Mouse (Mus musculus) urinary bladder, postnatal 14 days (tissue): ENCODE data around the gene Tnfrsf1b.

Source experiments
- DNase-seq: peaks from one replicate; pipeline ENCODE4 v3.0.0; 2021; ENCODE audit warnings: low spot score

Tnfrsf1b gene

GRCm38 (mm10) chr4:145256144-145256543, 9.5 kb upstream of the Tnfrsf1b start:
- DNase-seq: no peak

GRCm38 (mm10) chr4:145254418-145254817, 7.7 kb upstream of the Tnfrsf1b start:
- peak; percentile 49 for DNase-seq

- DNase-seq: no peak
These were observed 5.9 kb upstream of the Tnfrsf1b start for GRCm38 (mm10) chr4:145252611-145253010.

- no peak for DNase-seq
These were observed 4.9 kb upstream of the Tnfrsf1b start for GRCm38 (mm10) chr4:145251546-145251945.

- DNase-seq: no peak
These were observed 3.3 kb upstream of the Tnfrsf1b start for GRCm38 (mm10) chr4:145250002-145250401.

- no peak for DNase-seq
These were observed 886 bp upstream of the Tnfrsf1b start for GRCm38 (mm10) chr4:145247556-145247955.

GRCm38 (mm10) chr4:145245581-145245980, 1.1 kb downstream of the Tnfrsf1b start:
- no peak for DNase-seq

- no peak for DNase-seq
These were observed 2.0 kb downstream of the Tnfrsf1b start for GRCm38 (mm10) chr4:145244676-145245075.

- no peak for DNase-seq
These were observed 3.8 kb downstream of the Tnfrsf1b start for GRCm38 (mm10) chr4:145242719-145243350.

- no peak for DNase-seq
These were observed 5.9 kb downstream of the Tnfrsf1b start for GRCm38 (mm10) chr4:145240723-145241231.

- DNase-seq: peak; percentile 69
These were observed 7.4 kb downstream of the Tnfrsf1b start for GRCm38 (mm10) chr4:145239049-145239830.

- no peak for DNase-seq
These were observed 10.6 kb downstream of the Tnfrsf1b start for GRCm38 (mm10) chr4:145236027-145236426.

GRCm38 (mm10) chr4:145233487-145234228, 13.0 kb downstream of the Tnfrsf1b start:
- DNase-seq: peak; percentile 27

GRCm38 (mm10) chr4:145231732-145232131, 14.9 kb downstream of the Tnfrsf1b start:
- DNase-seq: no peak

GRCm38 (mm10) chr4:145230647-145231046, 16.0 kb downstream of the Tnfrsf1b start:
- DNase-seq: no peak

GRCm38 (mm10) chr4:145229524-145230163, 17.0 kb downstream of the Tnfrsf1b start:
- no peak for DNase-seq

- DNase-seq: no peak
These were observed 17.6 kb downstream of the Tnfrsf1b start for GRCm38 (mm10) chr4:145229051-145229450.

GRCm38 (mm10) chr4:145224613-145225012, 22.1 kb downstream of the Tnfrsf1b start:
- no peak for DNase-seq

GRCm38 (mm10) chr4:145222064-145222463, 24.6 kb downstream of the Tnfrsf1b start:
- DNase-seq: no peak

GRCm38 (mm10) chr4:145221379-145221778, 25.3 kb downstream of the Tnfrsf1b start:
- no peak for DNase-seq

- no peak for DNase-seq
These were observed 26.7 kb downstream of the Tnfrsf1b start for GRCm38 (mm10) chr4:145220001-145220400.
